Mouse (Mus musculus) embryonic facial prominence, embryonic 11.5 days (tissue): ENCODE results near the gene Dnah10. TPM values are rescaled to one million over a fixed set of nuclear protein-coding genes. Genes with fewer than 3 reads are reported as not detected.

ENCODE experiments used
- ATAC-seq: fragments of 200-750 bp; cut with Nextera tagmentation; replicated peaks from 2 replicates; pipeline ENCODE4 v1.8.0; 2017; ENCODE audit warnings: low read depth; ENCODE audit not compliant: insufficient number of reproducible peaks, low FRiP score, low TSS enrichment
- DNase-seq: peaks from one replicate; pipeline ENCODE4 v3.0.0-alpha.2; 2015; ENCODE audit warnings: low spot score
- H3K27ac ChIP-seq: fragments of 300-500 bp; sonication (generic); replicated peaks from 2 replicates; pipeline ENCODE4 v1.5.1; 2014; ENCODE audit warnings: mild to moderate bottlenecking, low read depth, low read length, control low read depth
- H3K27me3 ChIP-seq: fragments of 300-500 bp; sonication (generic); 2 replicates; pipeline ENCODE4 v1.6.1; 2014; ENCODE audit warnings: mild to moderate bottlenecking, low read length, moderate library complexity, mixed read lengths; ENCODE audit not compliant: control insufficient read depth, insufficient read depth
- H3K36me3 ChIP-seq: fragments of 300-500 bp; sonication (generic); replicated peaks from 2 replicates; pipeline ENCODE4 v1.6.1; 2014; ENCODE audit warnings: low read depth, mild to moderate bottlenecking, low read length, moderate library complexity, mixed read lengths; ENCODE audit not compliant: control insufficient read depth, insufficient read depth
- H3K4me1 ChIP-seq: fragments of 300-500 bp; sonication (generic); 2 replicates; pipeline ENCODE4 v1.6.1; 2014; ENCODE audit warnings: low read length, mixed read lengths; ENCODE audit not compliant: control insufficient read depth, insufficient read depth
- H3K4me2 ChIP-seq: fragments of 300-500 bp; sonication (generic); 2 replicates; pipeline ENCODE4 v1.6.1; 2014; ENCODE audit warnings: low read depth, mild to moderate bottlenecking, control low read depth, low read length, moderate library complexity
- H3K4me3 ChIP-seq: fragments of 300-500 bp; sonication (generic); 2 replicates; pipeline ENCODE4 v1.5.1; 2014; ENCODE audit warnings: low read depth, low read length, control low read depth
- H3K9ac ChIP-seq: fragments of 300-500 bp; sonication (generic); replicated peaks from 2 replicates; pipeline ENCODE4 v1.6.1; 2014; ENCODE audit warnings: mild to moderate bottlenecking, control low read depth, low read length
- H3K9me3 ChIP-seq: fragments of 300-500 bp; sonication (generic); replicated peaks from 2 replicates; pipeline ENCODE4 v1.6.1; 2016; ENCODE audit warnings: mild to moderate bottlenecking, low read length, inconsistent platforms, mixed read lengths; ENCODE audit not compliant: control insufficient read depth
- WGBS: fragments of 180-500 bp; shearing (Covaris S2); extraction: QIAGEN DNeasy Blood & Tissue Kit; methylation state at CpG from one replicate; pipeline ENCODE4 v1.1.7; 2014; 5-methylcytosine and 5-hydroxymethylcytosine counted together
- polyA plus RNA-seq: library from polyadenylated mRNA; unstranded; fragments of >200 nt; fragmentation: Nextera tagmentation; extraction: Ambion mirVana; gene quantifications from 2 replicates; pipeline ENCODE4 v1.2.1, GENCODE M21; 2014

Dnah10 gene
- 0.01 TPM in 1 of 2 replicates, not detected in the other for polyA plus RNA-seq

DNA sequence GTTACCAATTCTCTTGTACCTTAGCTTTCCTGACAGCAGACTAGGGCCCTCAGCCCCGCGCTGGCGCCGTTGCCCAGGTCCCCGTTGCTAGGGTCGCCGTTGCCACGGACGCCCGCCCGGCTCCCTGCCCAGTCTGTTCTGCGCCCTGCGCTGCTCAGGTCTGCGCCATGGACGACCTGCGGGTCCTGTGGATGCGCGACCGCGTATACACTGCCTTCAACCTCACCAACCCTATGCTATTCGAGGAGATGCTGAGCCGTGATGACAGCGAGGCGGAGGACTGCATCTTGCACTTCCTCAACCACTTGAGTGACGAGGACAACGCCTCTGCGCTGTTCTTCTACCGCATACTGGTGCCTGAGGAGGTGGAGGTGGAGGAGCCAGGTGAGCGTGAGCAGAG lies at the start of gene Dnah10:
TSS of gene Dnah10 (plus strand) at position 89 of the 400 bp plus-strand sequence.
- Histone ChIP-seq H3K4me1 (no peaks in the 10 kb centered on the region), H3K27me3 (no peaks in the 10 kb centered on the region), H3K4me2 (peak within 1 kb of the TSS; percentile 13; the same call in 1 of the 2 replicates), H3K27ac (no peak within 1 kb of the TSS), H3K36me3 (no peaks in the 10 kb centered on the region; the same call in none of the 2 replicates), H3K9ac (0 out of 2 replicates have a peak within 1 kb of the TSS, but pooled peaks have one; percentile 4), H3K9me3 (no peaks in the 10 kb centered on the region), H3K4me3 (no peak within 1 kb of the TSS)
- DNase-seq (peak; percentile 30), ATAC-seq (peak; percentile 66; the same call in 1 of the 2 replicates)
- 11% methylated on average over 29 of the region's 29 CpGs for WGBS

GRCm38 (mm10) chr5:124713741-124714140 lies 11.1 kb upstream of the Dnah10 start:
- WGBS = 91% methylated on average over 5 of the region's 5 CpGs
- DNase-seq = no peak
- Histone ChIP-seq H3K4me2 (no peak overlapping the region), H3K4me3 (no peak overlapping the region), H3K27ac (no peak overlapping the region), H3K9ac (no peak overlapping the region), H3K27me3 (no peaks in the 10 kb centered on the region), H3K36me3 (peaks cover 3% of the 10 kb centered on the region), H3K4me1 (no peaks in the 10 kb centered on the region), H3K9me3 (no peaks in the 10 kb centered on the region)
- ATAC-seq = no peak

GRCm38 (mm10) chr5:124715135-124715534 lies 9.8 kb upstream of the Dnah10 start:
- H3K27me3 ChIP-seq = no peaks in the 10 kb centered on the region
- H3K9me3 ChIP-seq = no peaks in the 10 kb centered on the region
- no peaks in the 10 kb centered on the region for H3K4me1 ChIP-seq
- DNase-seq (no peak), ATAC-seq (no peak)
- no peak overlapping the region for H3K4me3 ChIP-seq
- 92% methylated on average over 8 of the region's 8 CpGs for WGBS
- H3K4me2 ChIP-seq = no peak overlapping the region
- H3K9ac ChIP-seq = no peak overlapping the region
- peaks cover 3% of the 10 kb centered on the region for H3K36me3 ChIP-seq
- no peak overlapping the region for H3K27ac ChIP-seq

- H3K27me3 ChIP-seq = no peaks in the 10 kb centered on the region
- H3K27ac ChIP-seq = no peak overlapping the region
- H3K4me1 ChIP-seq = no peaks in the 10 kb centered on the region
- 88% methylated on average over 11 of the region's 11 CpGs for WGBS
- H3K4me2 ChIP-seq = no peak overlapping the region
- no peaks in the 10 kb centered on the region for H3K9me3 ChIP-seq
- no peak overlapping the region for H3K4me3 ChIP-seq
- no peaks in the 10 kb centered on the region; the same call in none of the 2 replicates for H3K36me3 ChIP-seq
- no peak for ATAC-seq
- no peak overlapping the region for H3K9ac ChIP-seq
- no peak for DNase-seq
Measured at GRCm38 (mm10) chr5:124717969-124718368, 6.9 kb upstream of the Dnah10 start.

- Histone ChIP-seq H3K4me3 (no peak overlapping the region), H3K27ac (no peak overlapping the region), H3K9ac (no peak overlapping the region), H3K36me3 (no peaks in the 10 kb centered on the region; the same call in none of the 2 replicates), H3K4me2 (no peak overlapping the region), H3K27me3 (no peaks in the 10 kb centered on the region), H3K9me3 (no peaks in the 10 kb centered on the region), H3K4me1 (no peaks in the 10 kb centered on the region)
- ATAC-seq (no peak), DNase-seq (no peak)
- 91% methylated on average over 7 of the region's 7 CpGs for WGBS
Measured at GRCm38 (mm10) chr5:124718396-124718795, 6.5 kb upstream of the Dnah10 start.

GRCm38 (mm10) chr5:124723125-124723524 lies 1.8 kb upstream of the Dnah10 start:
- H3K9ac ChIP-seq = no peak overlapping the region
- no peak for DNase-seq
- no peaks in the 10 kb centered on the region for H3K4me1 ChIP-seq
- H3K27ac ChIP-seq = no peak overlapping the region
- H3K27me3 ChIP-seq = no peaks in the 10 kb centered on the region
- no peaks in the 10 kb centered on the region for H3K9me3 ChIP-seq
- H3K4me3 ChIP-seq = no peak overlapping the region
- 87% methylated on average over 6 of the region's 6 CpGs for WGBS
- no peaks in the 10 kb centered on the region; the same call in none of the 2 replicates for H3K36me3 ChIP-seq
- no peak for ATAC-seq
- no peak overlapping the region for H3K4me2 ChIP-seq

DNA sequence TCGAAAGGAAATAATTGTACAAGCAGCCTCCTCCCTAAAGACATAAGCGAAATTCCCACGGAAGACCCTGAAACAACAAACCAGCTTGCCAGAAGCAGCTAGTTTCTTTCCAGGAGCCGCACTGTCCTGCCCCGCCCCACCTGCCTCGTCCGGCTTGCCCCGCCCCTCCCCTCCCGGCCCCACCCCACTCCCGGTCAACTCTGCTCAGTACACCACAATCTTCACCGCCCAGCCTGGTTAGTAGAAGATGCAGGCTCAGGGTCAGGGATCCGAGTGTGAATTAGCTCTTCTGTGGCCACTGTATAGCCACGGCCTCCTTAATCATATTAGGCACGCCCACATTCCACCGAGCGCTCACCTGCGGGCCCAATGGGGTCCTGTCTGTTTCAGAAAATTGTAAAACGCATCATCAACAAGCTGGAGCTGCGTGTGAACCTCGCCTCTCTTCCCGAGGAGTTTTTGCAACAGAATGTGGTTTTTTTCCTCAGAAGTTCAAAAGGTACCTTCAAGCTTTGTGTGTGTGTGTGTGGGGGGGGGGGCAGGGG lies 4.8 kb downstream of the Dnah10 start:
- no peaks in the 10 kb centered on the region for H3K4me1 ChIP-seq
- peak overlapping the region; percentile 28 for H3K4me2 ChIP-seq
- no peak overlapping the region for H3K4me3 ChIP-seq
- no peaks in the 10 kb centered on the region for H3K36me3 ChIP-seq
- DNase-seq (peak; percentile 25), ATAC-seq (0 out of 2 replicates have a peak, but pooled peaks have one; percentile 29)
- no peak overlapping the region for H3K9ac ChIP-seq
- WGBS = 15% methylated on average over 21 of the region's 21 CpGs
- H3K9me3 ChIP-seq = no peaks in the 10 kb centered on the region
- no peaks in the 10 kb centered on the region for H3K27me3 ChIP-seq
- H3K27ac ChIP-seq = no peak overlapping the region

DNA sequence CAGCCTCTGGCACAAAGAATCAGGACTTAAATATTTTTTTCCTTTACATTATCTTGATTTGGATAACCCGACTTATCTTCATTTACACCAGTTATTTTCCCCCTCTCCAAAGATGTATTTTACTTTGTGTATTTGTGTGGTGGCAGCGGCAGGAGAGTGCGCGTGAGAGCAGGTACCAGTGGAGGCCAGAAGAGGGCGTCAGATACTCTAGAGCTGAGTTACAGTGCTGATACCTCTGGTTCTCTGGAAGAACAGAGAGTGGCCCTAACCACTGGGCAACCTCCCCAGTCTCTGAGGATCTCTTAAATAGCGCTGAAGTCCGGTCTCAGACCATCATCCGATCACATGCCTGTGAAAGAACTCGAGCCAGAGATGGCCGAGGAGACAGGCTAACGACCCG lies 9.1 kb downstream of the Dnah10 start:
- Histone ChIP-seq H3K27ac (no peak overlapping the region), H3K9ac (no peak overlapping the region), H3K4me1 (no peaks in the 10 kb centered on the region), H3K4me2 (no peak overlapping the region), H3K9me3 (no peaks in the 10 kb centered on the region), H3K4me3 (no peak overlapping the region), H3K27me3 (no peaks in the 10 kb centered on the region), H3K36me3 (no peaks in the 10 kb centered on the region)
- DNase-seq (no peak), ATAC-seq (no peak)
- 87% methylated on average over 12 of the region's 12 CpGs for whole genome bisulfite sequencing
